ENCODE assay signal across 16 mouse cellular contexts in genomic region chr7:89397837-89398534, GRCm38 (mm10).
"Had no signal": no experiment of that assay in that cellular context is flagged by ENCODE, and none has a peak within 500 bp of the region (broad histone marks: within the 10 kb centered on the region; RNA-seq: fewer than 3 reads in every experiment).

No protein-coding gene starts in this region.

- DNase-seq: kidney, adult 11 months; kidney, adult 9 months; kidney, postnatal 14 days; left cerebral cortex, postnatal 4 days; lung, postnatal 14 days; retina, postnatal 1 day; thymus, adult 18-20 months; thymus, postnatal 14 days had no signal

- H3K4me3 ChIP-seq: limb, embryonic 13.5 days; lung, embryonic 15.5 days; megakaryocyte, embryonic 14.5 days; midbrain, embryonic 12.5 days; neural tube, embryonic 15.5 days had no signal

- H3K36me3 ChIP-seq: limb, embryonic 13.5 days; lung, embryonic 15.5 days; midbrain, embryonic 12.5 days; neural tube, embryonic 15.5 days had no signal

- H3K9ac ChIP-seq: hindbrain, embryonic 14.5 days; limb, embryonic 13.5 days; liver, embryonic 14.5 days; lung, embryonic 15.5 days; midbrain, embryonic 12.5 days; neural tube, embryonic 15.5 days had no signal

- H3K27ac ChIP-seq: hindbrain, embryonic 14.5 days; limb, embryonic 13.5 days; liver, embryonic 14.5 days; lung, embryonic 15.5 days; macrophage; midbrain, embryonic 12.5 days; neural tube, embryonic 15.5 days had no signal

- H3K27me3 ChIP-seq: neural tube, embryonic 15.5 days had no signal

- H3K9me3 ChIP-seq: limb, embryonic 13.5 days; lung, embryonic 15.5 days; midbrain, embryonic 12.5 days; neural tube, embryonic 15.5 days had no signal

- H3K4me2 ChIP-seq: hindbrain, embryonic 14.5 days; limb, embryonic 13.5 days; lung, embryonic 15.5 days; midbrain, embryonic 12.5 days; neural tube, embryonic 15.5 days had no signal
